Mouse (Mus musculus): Measurements from ENCODE around the gene Zdhhc24.

DNA sequence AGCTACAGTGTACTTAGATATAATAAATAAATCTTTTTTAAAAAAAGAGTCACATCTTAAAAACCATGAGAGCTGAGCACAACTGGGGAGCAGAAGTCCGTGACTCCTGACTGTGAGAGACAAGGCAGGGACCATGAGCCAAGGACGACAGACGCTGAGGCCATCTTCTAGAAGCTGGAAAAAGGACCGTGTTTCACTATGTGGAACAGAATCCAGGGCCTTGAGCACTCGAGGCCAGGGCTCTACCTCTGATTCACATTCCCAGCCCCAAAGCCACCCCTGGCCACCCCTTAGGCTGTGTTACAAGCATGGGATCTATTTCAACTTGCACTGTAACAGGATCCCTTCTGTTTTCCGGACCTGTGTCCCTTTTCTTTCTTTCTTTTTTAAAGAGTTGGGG lies 41.2 kb downstream of the Zdhhc24 start:
- TF ChIP-seq CTCF (IDR thresholded peaks at IDR 0.05; ENCODE audit: control insufficient read depth, insufficient read depth, insufficient read length) (no peak), USF1 (IDR thresholded peaks at IDR 0.05; ENCODE audit: low read depth) (no peak)

All from C2C12 (cell line).